Mouse (Mus musculus) olfactory bulb, adult 2 months (tissue): ENCODE results near the gene Atxn7l2.
A peak's percentile ranks its signal among the peaks of the same experiment; 100 is the strongest.

Experiments used
- CTCF ChIP-seq: fragments of 200-500 bp; IDR thresholded peaks from 2 replicates; pipeline ENCODE4 v1.5.1; 2012; ENCODE audit warnings: low read depth, mild to moderate bottlenecking, low read length, moderate library complexity; ENCODE audit not compliant: insufficient read depth
- POLR2A ChIP-seq: fragments of 200-500 bp; IDR thresholded peaks from 2 replicates; pipeline ENCODE4 v1.6.1; 2012; ENCODE audit warnings: mild to moderate bottlenecking, low read depth, low read length, moderate library complexity; ENCODE audit not compliant: insufficient read depth

DNA sequence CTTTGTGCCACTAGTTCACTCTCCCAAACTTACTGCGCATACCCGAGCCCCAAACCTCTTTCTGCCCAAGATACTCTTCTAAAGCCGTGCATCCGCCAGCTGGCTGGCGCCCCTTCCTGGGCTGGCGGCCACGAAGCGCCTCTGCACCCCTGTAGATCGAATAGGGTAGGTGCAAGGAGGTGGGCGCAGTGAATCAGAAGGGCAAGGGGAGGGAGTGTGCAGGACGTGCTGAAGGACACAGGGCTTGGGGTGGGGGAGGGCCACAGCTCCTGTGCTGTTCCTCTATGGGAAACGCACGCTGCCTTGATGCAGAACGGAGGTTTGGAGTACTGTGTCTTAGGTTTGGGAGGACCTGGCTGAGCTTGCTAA lies at the start of gene Atxn7l2:
- TF ChIP-seq POLR2A: peak; percentile 59
- TF ChIP-seq CTCF: peak; percentile 55; the same call in 1 of the 2 replicates
